Mouse (Mus musculus): Measurements from ENCODE around the gene Olfr1406.
"Not testable (repeated sequence)": the region's sequence is repeated elsewhere in the genome, so short reads cannot be mapped to it uniquely, and the experiment has no call there.

Gene Olfr1406

GRCm38 (mm10) chr1:173190540-173190939 lies at the start of gene Olfr1406:
Gene Olfr1406, minus strand, starts transcription at chr1:173190640.
- H3K36me3 ChIP-seq (ENCODE audit: insufficient read depth, low read length), result no peaks in the 10 kb centered on the region
- H3K4me3 ChIP-seq (replicated peaks; ENCODE audit: low read length), result no peak within 1 kb of the TSS
- no peaks in the 10 kb centered on the region for H3K9me3 ChIP-seq (ENCODE audit: low read length)
- TF ChIP-seq CTCF (conservative IDR thresholded peaks at IDR 0.05; ENCODE audit: low read length), result no peak
- TF ChIP-seq NANOG (IDR thresholded peaks at IDR 0.05; ENCODE audit: borderline replicate concordance, low read length), result no peak
- no peak for TF ChIP-seq POU5F1 (IDR thresholded peaks at IDR 0.05; ENCODE audit: borderline replicate concordance, low read length)
- no peaks in the 10 kb centered on the region for H3K27me3 ChIP-seq (ENCODE audit: insufficient read depth, low read length)
- no peaks in the 10 kb centered on the region; the same call in 1 of the 2 replicates for H3K4me1 ChIP-seq (replicated peaks; ENCODE audit: low read depth, low read length)

- H3K4me1 ChIP-seq (replicated peaks; ENCODE audit: low read depth, low read length), result not testable (repeated sequence)
These were observed 46.6 kb upstream of the Olfr1406 start for GRCm38 (mm10) chr1:173237004-173237403.

GRCm38 (mm10) chr1:173227081-173227480 lies 36.6 kb upstream of the Olfr1406 start, which contains the start of gene Fcer1a:
Gene Fcer1a, minus strand, starts transcription at chr1:173227214.
- Histone ChIP-seq H3K9me3 (ENCODE audit: low read length) (no peaks in the 10 kb centered on the region), H3K36me3 (ENCODE audit: insufficient read depth, low read length) (no peaks in the 10 kb centered on the region), H3K27me3 (ENCODE audit: insufficient read depth, low read length) (no peaks in the 10 kb centered on the region), H3K4me3 (replicated peaks; ENCODE audit: low read length) (no peak within 1 kb of the TSS), H3K4me1 (replicated peaks; ENCODE audit: low read depth, low read length) (no peaks in the 10 kb centered on the region)
- TF ChIP-seq CTCF (conservative IDR thresholded peaks at IDR 0.05; ENCODE audit: low read length), result no peak
- no peak for TF ChIP-seq NANOG (IDR thresholded peaks at IDR 0.05; ENCODE audit: borderline replicate concordance, low read length)
- TF ChIP-seq POU5F1 (IDR thresholded peaks at IDR 0.05; ENCODE audit: borderline replicate concordance, low read length), result no peak

More at GRCm38 (mm10) chr1:173237004-173237403, 46.6 kb upstream of the Olfr1406 start:
- H3K27me3 ChIP-seq (ENCODE audit: insufficient read depth, low read length); H3K36me3 ChIP-seq (ENCODE audit: insufficient read depth, low read length); H3K4me3 ChIP-seq (replicated peaks; ENCODE audit: low read length); H3K9me3 ChIP-seq (ENCODE audit: low read length): not testable (repeated sequence)

- H3K27me3 ChIP-seq (ENCODE audit: insufficient read depth, low read length), result no peaks in the 10 kb centered on the region
- TF ChIP-seq POU5F1 (IDR thresholded peaks at IDR 0.05; ENCODE audit: borderline replicate concordance, low read length) (no peak), NANOG (IDR thresholded peaks at IDR 0.05; ENCODE audit: borderline replicate concordance, low read length) (no peak), CTCF (conservative IDR thresholded peaks at IDR 0.05; ENCODE audit: low read length) (no peak)
- no peaks in the 10 kb centered on the region for H3K9me3 ChIP-seq (ENCODE audit: low read length)
- no peaks in the 10 kb centered on the region for H3K36me3 ChIP-seq (ENCODE audit: insufficient read depth, low read length)
- H3K4me1 ChIP-seq (replicated peaks; ENCODE audit: low read depth, low read length), result no peaks in the 10 kb centered on the region
- no peak overlapping the region for H3K4me3 ChIP-seq (replicated peaks; ENCODE audit: low read length)
These were observed 26.0 kb upstream of the Olfr1406 start for GRCm38 (mm10) chr1:173216481-173216880.

GRCm38 (mm10) chr1:173212092-173212491 lies 21.7 kb upstream of the Olfr1406 start, which contains the start of gene Olfr1404:
Gene Olfr1404, plus strand, starts transcription at chr1:173212392.
- Histone ChIP-seq H3K9me3 (ENCODE audit: low read length) (no peaks in the 10 kb centered on the region), H3K4me1 (replicated peaks; ENCODE audit: low read depth, low read length) (no peaks in the 10 kb centered on the region), H3K27me3 (ENCODE audit: insufficient read depth, low read length) (no peaks in the 10 kb centered on the region), H3K36me3 (ENCODE audit: insufficient read depth, low read length) (no peaks in the 10 kb centered on the region), H3K4me3 (replicated peaks; ENCODE audit: low read length) (no peak within 1 kb of the TSS)
- TF ChIP-seq CTCF (conservative IDR thresholded peaks at IDR 0.05; ENCODE audit: low read length), result no peak
- TF ChIP-seq POU5F1 (IDR thresholded peaks at IDR 0.05; ENCODE audit: borderline replicate concordance, low read length), result no peak
- no peak for TF ChIP-seq NANOG (IDR thresholded peaks at IDR 0.05; ENCODE audit: borderline replicate concordance, low read length)

- H3K36me3 ChIP-seq (ENCODE audit: insufficient read depth, low read length), result no peaks in the 10 kb centered on the region
- H3K27me3 ChIP-seq (ENCODE audit: insufficient read depth, low read length), result no peaks in the 10 kb centered on the region
- TF ChIP-seq CTCF (conservative IDR thresholded peaks at IDR 0.05; ENCODE audit: low read length) (no peak), POU5F1 (IDR thresholded peaks at IDR 0.05; ENCODE audit: borderline replicate concordance, low read length) (no peak), NANOG (IDR thresholded peaks at IDR 0.05; ENCODE audit: borderline replicate concordance, low read length) (no peak)
- H3K4me1 ChIP-seq (replicated peaks; ENCODE audit: low read depth, low read length), result no peaks in the 10 kb centered on the region; the same call in 1 of the 2 replicates
- no peak within 1 kb of the TSS for H3K4me3 ChIP-seq (replicated peaks; ENCODE audit: low read length)
- H3K9me3 ChIP-seq (ENCODE audit: low read length), result no peaks in the 10 kb centered on the region
These were observed 7.1 kb upstream of the Olfr1406 start, which contains the start of gene Olfr218 for GRCm38 (mm10) chr1:173197508-173197907. Gene Olfr218, plus strand, starts transcription at chr1:173197808.

GRCm38 (mm10) chr1:173196359-173196758 lies 5.9 kb upstream of the Olfr1406 start:
- Histone ChIP-seq H3K4me3 (replicated peaks; ENCODE audit: low read length) (no peak overlapping the region), H3K27me3 (ENCODE audit: insufficient read depth, low read length) (no peaks in the 10 kb centered on the region), H3K9me3 (ENCODE audit: low read length) (no peaks in the 10 kb centered on the region), H3K4me1 (replicated peaks; ENCODE audit: low read depth, low read length) (no peaks in the 10 kb centered on the region; the same call in 1 of the 2 replicates), H3K36me3 (ENCODE audit: insufficient read depth, low read length) (no peaks in the 10 kb centered on the region)
- no peak for TF ChIP-seq NANOG (IDR thresholded peaks at IDR 0.05; ENCODE audit: borderline replicate concordance, low read length)
- no peak for TF ChIP-seq CTCF (conservative IDR thresholded peaks at IDR 0.05; ENCODE audit: low read length)
- TF ChIP-seq POU5F1 (IDR thresholded peaks at IDR 0.05; ENCODE audit: borderline replicate concordance, low read length), result no peak

GRCm38 (mm10) chr1:173192059-173192458 lies 1.6 kb upstream of the Olfr1406 start:
- no peaks in the 10 kb centered on the region for H3K36me3 ChIP-seq (ENCODE audit: insufficient read depth, low read length)
- H3K4me1 ChIP-seq (replicated peaks; ENCODE audit: low read depth, low read length), result no peaks in the 10 kb centered on the region; the same call in 1 of the 2 replicates
- H3K4me3 ChIP-seq (replicated peaks; ENCODE audit: low read length), result no peak overlapping the region
- no peaks in the 10 kb centered on the region for H3K27me3 ChIP-seq (ENCODE audit: insufficient read depth, low read length)
- H3K9me3 ChIP-seq (ENCODE audit: low read length), result no peaks in the 10 kb centered on the region
- no peak for TF ChIP-seq CTCF (conservative IDR thresholded peaks at IDR 0.05; ENCODE audit: low read length)
- TF ChIP-seq POU5F1 (IDR thresholded peaks at IDR 0.05; ENCODE audit: borderline replicate concordance, low read length), result no peak
- no peak for TF ChIP-seq NANOG (IDR thresholded peaks at IDR 0.05; ENCODE audit: borderline replicate concordance, low read length)

- Histone ChIP-seq H3K36me3 (ENCODE audit: insufficient read depth, low read length) (no peaks in the 10 kb centered on the region), H3K4me1 (replicated peaks; ENCODE audit: low read depth, low read length) (no peaks in the 10 kb centered on the region), H3K9me3 (ENCODE audit: low read length) (no peaks in the 10 kb centered on the region), H3K4me3 (replicated peaks; ENCODE audit: low read length) (no peak overlapping the region), H3K27me3 (ENCODE audit: insufficient read depth, low read length) (no peaks in the 10 kb centered on the region)
- no peak for TF ChIP-seq CTCF (conservative IDR thresholded peaks at IDR 0.05; ENCODE audit: low read length)
- no peak for TF ChIP-seq POU5F1 (IDR thresholded peaks at IDR 0.05; ENCODE audit: borderline replicate concordance, low read length)
- no peak for TF ChIP-seq NANOG (IDR thresholded peaks at IDR 0.05; ENCODE audit: borderline replicate concordance, low read length)
These were observed 16.1 kb downstream of the Olfr1406 start for GRCm38 (mm10) chr1:173174154-173174842.
